Mouse (Mus musculus) layer of hippocampus, adult 2 months (tissue): ENCODE data around the gene Itgb2. TPM values are rescaled to one million over a fixed set of nuclear protein-coding genes. Genes with fewer than 3 reads are reported as not detected.

ENCODE experiments used
- DNase-seq, 2 experiments: peaks; one replicate each; pipeline ENCODE4 v3.0.0; 2022; ENCODE audit warnings: low spot score in 2 of 2
- H3K27ac ChIP-seq: fragments of 200-600 bp; 2 replicates; pipeline ENCODE4 v1.8.1; 2022
- H3K4me3 ChIP-seq: fragments of 200-600 bp; 2 replicates; pipeline ENCODE4 v1.8.1; 2022; ENCODE audit warnings: mild to moderate bottlenecking
- CTCF ChIP-seq: fragments of 200-600 bp; conservative IDR thresholded peaks from 2 replicates; pipeline ENCODE4 v1.8.1; 2022; ENCODE audit warnings: antibody characterized with exemption, mild to moderate bottlenecking, moderate library complexity
- total RNA-seq, 2 experiments: library from RNA; stranded (reverse); gene quantifications; 2 replicates each; pipeline ENCODE4 v1.2.3; 2021

Gene Itgb2
- total RNA-seq, 2 experiments from 2014 or later = 3.3 to 4.6 TPM

DNA sequence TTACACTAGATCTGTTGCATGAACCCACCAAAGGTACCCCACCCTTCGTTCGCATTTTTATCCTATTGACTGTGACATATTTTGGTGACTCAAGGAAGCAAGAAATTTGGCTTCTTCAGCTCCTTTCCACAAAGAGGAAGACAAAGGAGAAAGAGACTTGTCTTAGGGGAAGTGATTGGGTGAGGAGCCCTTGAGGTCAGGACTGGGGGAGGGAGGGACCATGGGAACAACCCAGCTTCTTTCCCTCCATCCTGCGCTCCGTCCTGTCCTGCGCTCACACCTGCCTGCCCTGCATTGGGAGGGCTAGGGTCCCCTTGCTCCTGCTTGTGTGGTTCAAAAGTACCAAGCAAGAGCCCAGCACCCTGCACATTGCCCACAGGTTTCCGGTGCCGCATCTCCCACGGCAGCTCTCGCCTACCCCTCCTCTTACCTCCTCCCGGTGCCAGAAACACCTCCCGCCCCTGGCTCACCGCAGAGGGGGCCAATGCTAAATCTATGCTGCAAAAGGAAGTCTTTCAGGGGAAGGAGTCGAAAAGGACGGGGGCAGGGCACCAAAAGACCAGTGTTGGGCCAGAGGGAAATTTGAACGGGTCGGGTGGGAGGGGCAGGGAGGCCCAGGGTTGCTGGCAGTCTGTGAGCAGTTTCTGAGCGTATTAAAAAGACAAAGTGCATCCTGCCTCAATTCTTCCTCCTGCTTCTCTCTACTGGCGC is 7.9 kb upstream of the Itgb2 start:
- peak overlapping the region; percentile 10; the same call in 1 of the 2 replicates for H3K27ac ChIP-seq
- DNase-seq = no peak
- peak overlapping the region; percentile 37; the same call in 1 of the 2 replicates for H3K4me3 ChIP-seq
- TF ChIP-seq CTCF = no peak

DNA sequence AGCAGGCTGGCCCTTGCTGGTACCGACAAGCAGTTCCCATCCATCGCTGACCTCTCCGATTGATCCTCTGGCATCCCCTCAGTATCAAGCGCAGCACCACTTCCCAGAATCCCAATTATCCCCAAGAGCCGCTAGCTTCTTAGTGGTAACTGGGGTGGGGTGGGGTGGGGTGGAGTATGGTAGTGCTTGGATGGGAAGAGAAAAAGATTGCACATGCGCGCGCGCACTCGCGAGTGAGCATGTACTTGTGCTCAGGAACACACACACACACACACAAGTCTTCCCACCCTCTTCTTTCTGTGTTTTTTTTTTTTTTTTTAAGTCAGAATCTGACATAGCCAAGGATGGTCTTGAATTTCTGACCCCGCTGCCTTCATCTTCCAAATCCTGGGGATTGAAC is 7.3 kb upstream of the Itgb2 start:
- Histone ChIP-seq H3K27ac (peak overlapping the region; percentile 10; the same call in 1 of the 2 replicates), H3K4me3 (peak overlapping the region; percentile 37; the same call in 1 of the 2 replicates)
- no peak for DNase-seq
- TF ChIP-seq CTCF = no peak

DNA sequence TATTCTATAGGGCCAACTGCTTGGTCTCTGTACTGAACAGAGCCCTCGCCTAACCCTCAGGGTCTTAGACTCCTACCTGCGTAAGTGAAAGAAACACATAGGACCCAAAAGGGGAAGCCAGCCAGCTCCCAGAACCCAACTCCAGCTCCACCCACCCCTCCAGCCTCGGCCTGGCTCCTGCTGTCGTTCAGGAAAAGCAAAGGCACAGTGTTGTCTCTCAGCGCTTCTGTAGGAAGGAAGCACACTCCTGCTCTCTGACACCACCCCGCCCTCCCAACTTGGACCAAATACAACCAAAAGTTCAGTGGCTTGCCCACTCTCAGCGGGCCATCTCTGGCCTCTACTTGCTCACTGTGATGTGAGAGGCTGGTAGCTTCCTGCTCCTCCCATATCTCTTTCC is 6.7 kb upstream of the Itgb2 start:
- TF ChIP-seq CTCF = no peak
- no peak for DNase-seq
- H3K4me3 ChIP-seq = no peak overlapping the region
- H3K27ac ChIP-seq = no peak overlapping the region

- no peak for TF ChIP-seq CTCF
- Histone ChIP-seq H3K4me3 (no peak overlapping the region), H3K27ac (no peak overlapping the region)
- DNase-seq = no peak
Observed at GRCm38 (mm10) chr10:77526488-77526887, 3.6 kb upstream of the Itgb2 start.

- H3K27ac ChIP-seq = no peak overlapping the region
- H3K4me3 ChIP-seq = no peak overlapping the region
- TF ChIP-seq CTCF = no peak
- no peak for DNase-seq
Observed at GRCm38 (mm10) chr10:77528634-77529033, 1.4 kb upstream of the Itgb2 start.

- Histone ChIP-seq H3K27ac (no peak overlapping the region), H3K4me3 (no peak overlapping the region)
- no peak for DNase-seq
- no peak for TF ChIP-seq CTCF
Observed at GRCm38 (mm10) chr10:77531026-77532019, 1.3 kb downstream of the Itgb2 start.

DNA sequence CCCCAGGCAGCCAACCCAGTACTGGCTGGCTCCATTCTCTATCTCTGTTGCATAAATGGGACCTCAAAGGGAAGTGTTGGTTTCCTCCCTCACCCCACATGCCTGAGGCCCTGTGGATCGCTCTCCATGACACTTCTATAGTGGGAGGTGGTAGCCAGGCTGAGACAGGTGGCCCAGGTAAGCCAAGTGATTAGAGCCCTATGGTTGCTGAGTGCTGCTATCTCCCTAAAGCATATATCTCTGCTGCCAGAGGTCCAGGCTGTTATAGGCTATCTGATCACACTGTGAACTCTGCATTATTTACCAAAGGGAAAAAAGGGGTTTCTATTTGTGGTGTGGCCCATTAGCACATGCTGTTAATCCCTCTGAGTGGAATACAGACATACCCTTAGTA is 2.0 kb downstream of the Itgb2 start:
- no peak for TF ChIP-seq CTCF
- no peak for DNase-seq
- H3K27ac ChIP-seq = no peak overlapping the region
- no peak overlapping the region for H3K4me3 ChIP-seq

DNA sequence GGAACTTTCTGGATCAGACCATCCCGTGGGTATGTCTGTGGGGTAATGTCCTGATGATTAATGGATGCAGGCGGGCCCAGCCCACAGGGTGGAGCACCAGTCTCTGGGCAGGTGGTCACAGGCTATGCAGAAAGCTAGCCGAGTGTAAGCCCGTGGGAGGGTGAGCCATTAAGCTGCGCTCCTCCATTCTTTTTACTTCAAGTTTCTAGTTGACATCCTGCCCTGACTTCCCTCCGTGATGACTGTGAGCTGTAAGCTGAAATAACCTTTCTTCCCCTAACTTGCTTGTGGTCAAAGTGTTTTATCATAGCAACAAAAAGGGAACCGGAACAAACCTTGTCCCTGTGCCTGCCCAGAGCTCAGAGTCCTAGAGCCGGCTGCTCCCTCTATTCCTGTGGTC is 6.7 kb downstream of the Itgb2 start:
- no peak for TF ChIP-seq CTCF
- Histone ChIP-seq H3K4me3 (no peak overlapping the region), H3K27ac (no peak overlapping the region)
- DNase-seq = no peak

DNA sequence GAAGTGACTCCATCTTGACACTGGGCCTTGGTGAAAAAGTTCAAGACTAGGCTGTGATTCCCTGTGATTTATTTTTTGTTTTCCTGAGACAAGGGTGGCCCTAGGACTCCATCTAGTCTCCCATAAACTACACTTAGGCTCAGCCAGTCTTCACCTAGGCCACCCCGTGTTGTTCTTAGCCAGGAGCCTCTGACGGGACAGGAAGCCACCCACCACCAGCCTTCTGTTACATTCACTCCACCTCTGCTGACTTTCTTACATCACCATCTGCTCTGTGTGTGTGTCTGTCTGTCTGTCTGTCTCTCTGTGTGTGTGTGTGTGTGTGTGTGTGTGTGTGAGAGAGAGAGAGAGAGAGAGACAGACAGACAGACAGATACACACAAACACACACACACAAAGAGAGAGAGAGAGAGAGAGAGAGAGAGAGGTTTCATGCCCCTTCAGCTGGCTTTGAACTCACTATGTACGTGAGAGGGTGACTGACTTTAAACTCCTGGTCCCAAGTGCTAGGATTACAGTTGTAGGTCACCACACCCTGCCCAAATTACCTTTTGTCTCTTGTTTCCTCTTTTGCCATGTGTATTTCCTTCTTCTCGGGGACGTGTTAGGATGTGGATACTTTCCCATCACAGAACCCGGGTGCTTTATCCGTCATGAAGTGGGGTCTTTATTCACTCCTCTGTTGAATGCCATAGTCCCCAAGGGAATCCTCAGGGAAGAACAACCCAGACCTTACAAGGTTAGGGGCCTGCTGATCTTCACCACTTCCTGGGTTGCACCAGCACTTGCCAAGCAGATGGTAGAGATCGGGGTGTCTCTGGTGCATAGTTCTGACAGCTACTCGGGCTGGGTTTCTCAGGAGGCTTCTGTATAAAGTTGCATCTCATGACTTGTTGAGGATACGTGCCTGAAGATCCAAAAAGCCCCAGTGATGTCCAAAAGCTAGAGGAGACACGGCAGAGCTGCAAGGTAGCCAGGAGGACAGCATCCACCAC is 7.5 kb downstream of the Itgb2 start:
- TF ChIP-seq CTCF = no peak
- no peak for DNase-seq

DNA sequence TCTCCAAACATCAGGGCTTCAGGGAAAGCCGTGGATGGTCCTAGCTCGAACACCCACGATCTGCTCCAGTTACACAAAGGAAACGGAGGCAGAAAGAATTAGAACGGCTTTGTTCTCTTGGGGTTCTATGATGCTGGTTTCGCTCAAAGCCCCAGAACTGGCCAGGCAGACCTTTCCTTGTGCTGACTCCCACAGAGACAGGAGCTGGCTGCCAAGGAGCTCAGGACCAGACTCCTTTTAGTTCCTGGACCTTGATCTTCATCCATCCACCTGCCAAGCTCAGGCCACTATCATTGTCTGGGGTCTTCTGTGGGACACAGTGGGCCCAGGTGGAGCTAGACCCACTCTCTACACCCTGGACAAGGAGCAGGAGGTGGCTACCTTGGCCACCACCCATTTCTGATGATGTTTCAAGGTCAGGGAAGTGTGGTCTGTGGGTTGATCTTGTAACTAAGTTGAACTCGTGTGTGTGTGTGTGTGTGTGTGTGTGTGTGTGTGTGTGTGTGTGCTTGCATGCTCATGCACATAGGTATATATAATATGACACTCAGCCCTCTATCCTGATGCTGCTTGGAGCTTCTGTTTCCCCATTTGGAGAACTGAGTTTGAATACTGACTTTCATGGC is 9.4 kb downstream of the Itgb2 start:
- Histone ChIP-seq H3K4me3 (no peak overlapping the region), H3K27ac (no peak overlapping the region)
- TF ChIP-seq CTCF = no peak
- no peak for DNase-seq

More for the DNA sequence above, 7.5 kb downstream of the Itgb2 start:
- Histone ChIP-seq H3K4me3 (no peak overlapping the region), H3K27ac (no peak overlapping the region)

DNA sequence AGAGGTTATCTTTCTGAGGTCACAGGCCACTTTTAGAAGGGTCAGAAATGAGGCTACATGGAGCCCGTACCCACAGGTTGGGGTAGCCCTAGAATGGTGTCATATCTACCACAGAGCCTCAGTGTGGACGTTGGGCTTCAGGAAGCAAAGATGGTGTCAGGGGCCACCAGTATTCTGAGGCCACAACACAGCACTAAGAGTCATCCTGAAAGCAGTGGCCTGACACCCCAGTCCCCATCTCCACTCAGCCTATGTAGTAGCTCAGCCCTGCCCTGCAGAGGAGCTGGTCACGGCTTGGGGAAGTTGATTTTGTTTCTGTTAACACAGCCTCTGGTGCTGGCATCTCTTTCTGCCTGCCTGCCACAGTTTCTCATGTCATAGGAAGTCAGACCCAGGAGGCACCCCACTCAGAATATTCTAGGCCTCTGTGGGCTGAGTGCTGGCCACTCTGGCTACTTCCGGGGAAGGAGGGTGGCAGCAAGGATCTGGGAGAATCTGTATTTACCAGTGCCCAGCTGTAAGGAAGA is 10.6 kb downstream of the Itgb2 start:
- no peak for TF ChIP-seq CTCF
- no peak overlapping the region for H3K27ac ChIP-seq
- no peak for DNase-seq
- H3K4me3 ChIP-seq = no peak overlapping the region
